In genomic region chr13:52892065-52892503, GRCm38 (mm10) we compare ENCODE assay signal across 8 mouse cellular contexts. TPM values are rescaled to one million over a fixed set of nuclear protein-coding genes. Genes with fewer than 3 reads are reported as not detected.
DNase-seq lines count a peak whose midpoint lies in the region; ATAC-seq lines count a peak whose summit lies in the region.

No protein-coding gene starts in this region.

- ATAC-seq in kidney, embryonic 15.5 days (replicated peaks; ENCODE audit: low FRiP score): no peak
- ATAC-seq in megakaryocyte-erythroid progenitor cell, adult 5-6 weeks (replicated peaks; ENCODE audit: low FRiP score, low TSS enrichment, poor library complexity, severe bottlenecking): 0 out of 2 replicates have a peak, but pooled peaks have one; percentile 57

- H3K4me1 ChIP-seq in kidney, embryonic 15.5 days: peaks cover 31% of the 10 kb centered on the region

- no peak overlapping the region for H3K9ac ChIP-seq in kidney, embryonic 15.5 days

- 57% methylated on average over 10 of the region's 10 CpGs for WGBS in kidney, embryonic 15.5 days

- DNase-seq in heart, adult 8-10 months (ENCODE audit: low spot score): peak; percentile 72
- DNase-seq in heart, postnatal 4 days: no peak
- DNase-seq in adrenal gland, postnatal 10 days: peak; percentile 80
- DNase-seq in gastrocnemius, postnatal 10 days: peak; percentile 24
- DNase-seq in retina, embryonic 14.5 days (ENCODE audit: low spot score): no peak
- no peak for DNase-seq in retina, postnatal 1 day

- H3K9me3 ChIP-seq in kidney, embryonic 15.5 days (replicated peaks): no peaks in the 10 kb centered on the region

- H3K27ac ChIP-seq in kidney, embryonic 15.5 days: peak overlapping the region; percentile 80

- no peak overlapping the region for H3K4me3 ChIP-seq in kidney, embryonic 15.5 days (replicated peaks)

- H3K36me3 ChIP-seq in kidney, embryonic 15.5 days: peaks cover 10% of the 10 kb centered on the region

- no peak overlapping the region for H3K4me2 ChIP-seq in kidney, embryonic 15.5 days

- H3K27me3 ChIP-seq in kidney, embryonic 15.5 days: no peaks in the 10 kb centered on the region

RNA-seq across cellular contexts. Expression of gene Auh, which starts 37.4 kb away (rescaled TPM):
- total RNA-seq in heart, adult 8-10 months (2022): 100 to 1,000 TPM; 149 to 181 (median 160) TPM
- 10 to 100 TPM; 48.1 to 48.8 TPM for total RNA-seq in heart, postnatal 4 days (2021)
- 100 to 1,000 TPM; 113 to 127 TPM for total RNA-seq in adrenal gland, postnatal 10 days (2021)
- 10 to 100 TPM; 47.7 to 50.8 TPM for total RNA-seq in gastrocnemius, postnatal 10 days (2021)
- 56.4 and 57.0 TPM in 2 replicates for polyA plus RNA-seq in kidney, embryonic 15.5 days (2015; fragmentation: Nextera tagmentation; extraction: Ambion mirVana)
- total RNA-seq in megakaryocyte-erythroid progenitor cell, adult 5-6 weeks (2014; fragmentation: Nextera tagmentation): 28.8 and 40.9 TPM in 2 replicates
- total RNA-seq in megakaryocyte-erythroid progenitor cell, adult 5-6 weeks (2017): 22.5 and 24.9 TPM in 2 replicates

Comparison
In these comparisons a context has a peak if more than half of its experiments do, and no peak if none do; other contexts are left out.
1. DNase-seq: peak in heart, adult 8-10 months (single experiment), adrenal gland, postnatal 10 days (single experiment) and gastrocnemius, postnatal 10 days (single experiment); none in heart, postnatal 4 days (single experiment), retina, embryonic 14.5 days (single experiment) and retina, postnatal 1 day (single experiment).